Mouse (Mus musculus): ENCODE data around the gene Rs1.

DNA sequence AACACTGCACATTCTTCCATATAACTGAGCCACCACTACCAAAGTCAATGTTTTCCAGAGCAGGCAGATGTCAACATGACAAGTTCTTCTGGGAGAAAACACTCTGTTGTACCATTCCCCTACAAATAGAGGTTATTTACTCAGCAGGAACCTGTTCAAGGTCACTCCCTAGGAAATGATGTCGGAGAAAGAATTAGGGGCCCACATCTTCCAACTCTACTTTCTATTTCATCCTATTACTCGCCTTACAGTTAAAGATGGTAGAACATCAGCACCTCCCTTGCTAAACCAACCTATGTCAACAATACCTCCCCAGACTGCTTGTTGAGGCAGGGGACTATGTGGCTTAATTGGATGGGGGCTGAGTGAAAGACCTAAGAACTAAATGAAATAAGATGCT lies at the start of gene Rs1:
- no peak for TF ChIP-seq CTCF (IDR thresholded peaks at IDR 0.05; ENCODE audit: low read depth, low read length)
- TF ChIP-seq POLR2A (IDR thresholded peaks at IDR 0.05; ENCODE audit: borderline replicate concordance, low read depth, low read length), result no peak
